Mouse (Mus musculus) gastrocnemius, postnatal 14 days (tissue): ENCODE measurements around the gene Yif1a. TPM values are rescaled to one million over a fixed set of nuclear protein-coding genes. Genes with fewer than 3 reads are reported as not detected.
A peak's percentile ranks its signal among the peaks of the same experiment; 100 is the strongest.
"Not testable (repeated sequence)": the region's sequence is repeated elsewhere in the genome, so short reads cannot be mapped to it uniquely, and the experiment has no call there.

ENCODE experiments used
- DNase-seq: peaks from one replicate; pipeline ENCODE4 v3.0.0; 2021; ENCODE audit warnings: mixed read lengths
- intact Hi-C: fragments of 180-260 bp; cut with DNase I; formaldehyde crosslinking; loops from one replicate; pipeline ENCODE4 v1.15.1; 2025; ENCODE audit warnings: low total_unique reads
- total RNA-seq, 2 experiments: library from RNA; stranded (reverse); gene quantifications; 2 replicates each; pipeline ENCODE4 v1.2.3; 2021

The Yif1a gene
- total RNA-seq, 2 experiments from 2014 or later = 43.8 to 47.3 TPM

DNA sequence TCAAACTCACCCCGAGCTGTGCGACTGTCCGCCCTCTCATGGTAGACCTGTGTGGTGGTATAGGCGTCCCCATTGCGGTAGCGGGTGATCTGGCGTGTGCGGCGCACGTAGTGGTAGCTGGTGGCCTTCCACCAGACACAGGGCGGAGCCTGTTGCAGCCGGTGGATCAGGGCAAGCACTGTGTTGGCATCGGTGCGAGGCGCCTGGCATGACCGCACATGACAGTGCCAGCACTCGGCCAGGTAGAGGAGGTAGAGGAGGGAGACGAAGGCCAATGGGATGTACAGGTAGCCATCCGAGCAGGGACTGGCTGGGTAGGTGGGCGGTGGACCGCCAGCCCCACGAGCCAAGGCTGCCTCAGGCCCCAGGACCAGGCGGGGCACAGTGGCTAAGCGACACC, 5.7 kb upstream of the Yif1a start:
- no peak for DNase-seq
- intact Hi-C loops = no loop called here

GRCm38 (mm10) chr19:5083961-5084833, 4.1 kb upstream of the Yif1a start:
- DNase-seq = no peak
- intact Hi-C loops = no loop called here

GRCm38 (mm10) chr19:5084834-5085144, 3.5 kb upstream of the Yif1a start:
- no peak for DNase-seq
- intact Hi-C loops = no loop called here

GRCm38 (mm10) chr19:5085145-5085863, 3.0 kb upstream of the Yif1a start, which contains the start of gene Tmem151a:
Gene Tmem151a (minus strand): TSS chr19:5085531.
- no peak for DNase-seq
- intact Hi-C loops = no loop called here

DNA sequence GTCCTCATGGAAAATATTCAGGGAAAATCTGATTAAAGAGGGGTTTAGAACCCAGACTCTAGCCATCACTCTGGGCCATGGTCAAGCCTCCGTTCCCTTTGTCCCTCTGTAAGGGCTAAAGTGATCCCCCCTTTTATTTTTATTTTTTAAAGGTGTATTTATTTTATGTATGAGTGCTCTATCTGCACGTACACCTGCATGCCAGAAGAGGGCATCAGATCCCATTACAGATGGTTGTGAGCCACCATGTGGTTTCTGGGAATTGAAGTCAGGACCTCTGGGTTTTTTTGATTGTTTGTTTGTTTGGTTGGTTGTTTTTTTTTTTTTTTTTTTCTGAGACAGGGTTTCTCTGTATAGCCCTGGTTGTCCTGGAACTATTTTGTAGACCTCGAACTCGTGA, 1.8 kb upstream of the Yif1a start:
- intact Hi-C loops, DNase-seq: not testable (repeated sequence)

DNA sequence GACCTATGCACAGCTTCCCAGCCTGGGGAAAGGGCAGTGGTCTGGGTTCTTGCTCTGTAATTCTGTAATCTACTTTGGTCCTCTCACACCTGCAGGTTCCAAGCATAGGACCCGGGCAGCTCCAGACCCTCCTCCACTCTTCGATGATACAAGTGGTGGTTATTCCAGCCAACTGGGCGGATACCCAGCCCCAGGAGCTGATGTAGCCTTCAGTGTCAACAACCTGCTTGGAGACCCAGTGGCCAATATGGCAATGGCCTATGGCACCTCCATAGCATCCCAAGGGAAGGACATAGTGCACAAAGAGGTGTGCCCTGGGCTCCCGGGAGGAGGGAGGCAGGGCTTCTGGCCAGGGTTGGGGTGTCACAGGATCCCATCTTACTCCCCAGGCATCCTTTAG, 986 bp downstream of the Yif1a start:
- intact Hi-C loops = no loop called here
- no peak for DNase-seq

DNA sequence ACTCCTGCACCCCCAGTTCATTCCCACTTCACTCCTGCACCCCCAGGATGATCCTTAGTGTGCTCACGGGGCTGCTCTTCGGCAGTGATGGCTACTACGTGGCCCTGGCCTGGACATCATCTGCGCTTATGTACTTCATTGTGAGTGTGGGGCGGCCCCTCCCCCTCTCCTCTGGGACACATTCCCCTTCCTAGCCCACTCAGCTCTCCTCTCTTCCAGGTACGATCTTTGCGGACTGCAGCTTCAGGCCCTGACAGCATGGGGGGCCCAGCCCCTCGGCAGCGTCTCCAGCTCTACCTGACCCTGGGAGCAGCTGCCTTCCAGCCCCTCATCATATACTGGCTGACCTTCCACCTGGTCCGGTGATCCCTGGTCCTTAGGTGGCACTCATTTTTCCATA, 3.7 kb downstream of the Yif1a start:
- intact Hi-C loops = loop anchor here (5.0 kb wide), 1 partner anchor 45 kb away; no protein-coding TSS in a partner anchor
- DNase-seq = no peak

GRCm38 (mm10) chr19:5093481-5094242, 5.3 kb downstream of the Yif1a start:
- intact Hi-C loops = loop anchor here (5.0 kb wide), 1 partner anchor 44 kb away; no protein-coding TSS in a partner anchor
- no peak for DNase-seq

DNA sequence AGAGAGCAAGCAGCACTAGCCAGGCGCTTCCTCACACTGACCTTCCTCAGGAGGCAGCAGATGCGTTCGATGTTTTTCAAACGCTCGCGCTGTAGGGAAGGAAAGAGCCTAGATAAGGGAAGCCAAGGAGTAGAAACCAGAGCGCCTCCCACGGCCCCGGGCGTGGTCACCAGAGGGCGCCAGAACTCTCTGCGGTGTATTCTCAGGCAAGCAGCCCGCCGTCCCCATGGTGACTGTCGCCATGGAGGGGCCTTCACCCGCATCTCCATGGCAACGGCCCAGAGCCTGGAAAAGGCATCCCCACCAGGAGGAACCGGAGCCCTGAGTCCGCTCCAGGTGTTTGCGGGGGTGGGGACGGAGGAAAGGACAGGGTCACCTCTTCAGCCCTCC, 5.9 kb downstream of the Yif1a start:
- intact Hi-C loops = loop anchor here (5.0 kb wide), 1 partner anchor 43 kb away; no protein-coding TSS in a partner anchor
- peak; percentile 89 for DNase-seq

GRCm38 (mm10) chr19:5094746-5095417, 6.5 kb downstream of the Yif1a start:
- intact Hi-C loops = loop anchor here (5.0 kb wide), 1 partner anchor 42 kb away; no protein-coding TSS in a partner anchor
- no peak for DNase-seq

DNA sequence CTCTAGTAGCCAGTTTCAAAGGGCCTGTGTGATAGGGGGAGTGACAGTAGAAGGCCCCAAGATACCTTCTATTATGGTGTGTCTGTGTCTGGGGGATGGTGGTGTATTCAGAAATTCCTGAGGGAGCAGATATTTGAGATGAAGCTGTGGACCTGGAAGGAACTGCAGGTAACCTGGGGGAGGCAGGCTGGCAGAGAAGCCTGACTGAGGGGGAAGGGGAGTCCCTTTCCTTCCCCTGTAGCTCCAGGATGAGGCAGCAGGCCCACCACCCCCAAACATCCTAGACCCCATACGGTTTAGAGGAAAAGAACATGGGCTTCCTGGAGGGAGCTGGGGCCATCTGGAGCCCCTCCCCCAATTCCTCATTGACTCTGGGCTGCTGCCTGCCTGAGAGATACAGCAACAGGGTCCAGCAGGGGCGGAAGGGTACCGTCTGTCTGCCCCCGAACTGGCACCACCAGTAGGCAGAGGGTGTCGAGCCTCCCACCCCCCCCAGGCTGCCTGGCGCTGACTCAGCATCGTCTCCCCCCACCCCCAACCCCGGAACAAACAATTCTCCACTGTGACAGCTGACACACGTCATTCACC, 7.6 kb downstream of the Yif1a start:
- intact Hi-C loops = no loop called here
- no peak for DNase-seq

- intact Hi-C loops = no loop called here
- no peak for DNase-seq
These were observed 9.4 kb downstream of the Yif1a start for GRCm38 (mm10) chr19:5097521-5098362.

DNA sequence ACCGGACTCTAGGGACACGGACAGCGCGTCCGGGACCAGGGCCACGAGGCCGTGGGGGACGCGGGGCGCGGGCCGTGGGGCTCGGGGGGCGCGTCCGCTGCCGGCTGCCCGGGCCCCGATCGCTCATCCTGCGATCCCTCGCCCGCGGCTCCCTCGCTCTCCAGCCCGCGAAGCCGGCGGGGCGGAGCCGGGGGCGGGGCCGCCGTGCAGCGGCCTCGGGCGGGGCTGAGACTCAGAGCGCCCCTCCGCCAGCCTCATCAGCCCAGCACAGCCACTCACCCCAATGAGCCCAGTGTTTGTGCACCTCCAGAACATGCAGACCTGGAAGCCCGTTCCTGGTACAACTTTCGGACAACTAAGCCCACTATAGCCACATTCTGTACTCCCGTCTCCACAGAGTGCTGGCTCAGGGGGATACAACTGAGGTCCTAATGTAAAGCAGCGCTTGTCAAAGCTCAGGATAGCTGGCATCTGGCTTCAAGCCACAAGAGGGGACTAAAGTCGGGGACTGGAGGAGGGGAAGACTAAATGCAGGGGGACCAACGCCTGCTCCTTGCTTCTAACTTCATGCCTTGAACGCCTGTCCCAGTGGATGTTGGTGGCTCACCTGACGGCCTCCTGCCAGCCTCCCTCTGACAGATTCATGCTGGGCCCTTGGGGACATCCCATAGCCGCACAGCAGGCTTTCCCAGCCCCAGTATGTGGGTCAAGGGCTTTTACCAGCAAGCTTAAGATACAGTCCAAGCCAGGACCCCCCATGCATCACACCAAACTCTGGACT, 10.2 kb downstream of the Yif1a start, which contains the start of gene Cnih2:
Cnih2 (minus strand) TSS at position 159 of the 781 bp plus-strand sequence.
- intact Hi-C loops = no loop called here
- DNase-seq = peak; percentile 63

DNA sequence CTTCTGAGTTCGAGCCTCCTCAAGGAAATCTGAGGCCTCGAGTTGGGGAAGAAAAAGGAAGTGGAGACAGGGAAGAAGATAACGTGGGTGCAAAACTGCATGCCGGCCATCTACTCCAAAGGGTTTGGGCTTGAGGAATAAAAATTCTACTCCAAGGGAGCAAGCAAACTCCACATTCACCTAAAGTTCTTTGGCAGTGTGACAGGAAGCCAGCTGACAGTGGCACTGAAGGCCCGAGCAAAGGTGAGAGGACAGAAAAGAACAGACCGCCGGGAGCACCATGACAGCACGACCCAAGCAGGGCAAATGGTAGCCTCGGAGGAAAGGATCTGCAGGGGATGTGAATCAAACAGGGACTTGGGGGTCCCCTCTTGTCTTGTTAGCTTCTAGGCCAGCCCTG, 17.7 kb downstream of the Yif1a start:
- DNase-seq = no peak
- intact Hi-C loops = no loop called here

- intact Hi-C loops = no loop called here
- DNase-seq = peak; percentile 99
These were observed 18.4 kb downstream of the Yif1a start, which contains the start of gene Rab1b for GRCm38 (mm10) chr19:5106731-5107191. Gene Rab1b (minus strand): TSS chr19:5107072.

- intact Hi-C loops = no loop called here
- DNase-seq = no peak
These were observed 19.4 kb downstream of the Yif1a start for GRCm38 (mm10) chr19:5107556-5108270.

- intact Hi-C loops = no loop called here
- DNase-seq = no peak
These were observed 19.9 kb downstream of the Yif1a start for GRCm38 (mm10) chr19:5108271-5108575.
